Mouse (Mus musculus) central nervous system, embryonic 14 days (tissue): ENCODE measurements around the gene Pou2f1. TPM values are rescaled to one million over a fixed set of nuclear protein-coding genes. Genes with fewer than 3 reads are reported as not detected.

Experiments used
- polyA plus RNA-seq: library from polyadenylated mRNA; depleted of rRNA; stranded (reverse); fragments of >200 nt; gene quantifications from 2 replicates; pipeline ENCODE4 v1.2.3, GENCODE M21; 2012; rRNA removed

The Pou2f1 gene
- polyA plus RNA-seq, result 13.0 and 14.7 TPM in 2 replicates

GRCm38 (mm10) chr1:166002520-166003155 is at the start of gene Pou2f1:
Gene Pou2f1 (minus strand): TSS chr1:166002678.

Other genes with a start within 250 kb of the Pou2f1 start
- gene Creg1, start 238.9 kb downstream of the Pou2f1 start, polyA plus RNA-seq, result 12.2 and 14.9 TPM in 2 replicates
- gene Cd247, start 214.0 kb downstream of the Pou2f1 start, polyA plus RNA-seq, result 0.84 and 1.0 TPM in 2 replicates
- 0.48 and 1.4 TPM in 2 replicates for gene Dusp27, start 125.2 kb upstream of the Pou2f1 start, polyA plus RNA-seq
- 0.13 and 0.14 TPM in 2 replicates for gene Gpa33, start 127.6 kb upstream of the Pou2f1 start, polyA plus RNA-seq
- 0.04 and 0.09 TPM in 2 replicates for gene Mael, start 236.1 kb upstream of the Pou2f1 start, polyA plus RNA-seq